Mouse (Mus musculus) midbrain, embryonic 14.5 days (tissue): Measurements from ENCODE around the gene Ccdc88b. TPM values are rescaled to one million over a fixed set of nuclear protein-coding genes. Genes with fewer than 3 reads are reported as not detected.
"Not testable (repeated sequence)": the region's sequence is repeated elsewhere in the genome, so short reads cannot be mapped to it uniquely, and the experiment has no call there.

Experiments used
- ATAC-seq: fragments of 200-750 bp; cut with Nextera tagmentation; 2 replicates; pipeline ENCODE4 v1.8.0; 2017; ENCODE audit warnings: moderate number of reproducible peaks, moderate library complexity; ENCODE audit not compliant: low FRiP score, low TSS enrichment
- DNase-seq: peaks from one replicate; pipeline ENCODE4 v3.0.0-alpha.2; 2015
- H3K27ac ChIP-seq: fragments of 300-500 bp; sonication (generic); replicated peaks from 2 replicates; pipeline ENCODE4 v1.5.1; 2014; ENCODE audit warnings: mild to moderate bottlenecking, low read depth, low read length, moderate library complexity
- H3K27me3 ChIP-seq: fragments of 300-500 bp; sonication (generic); 2 replicates; pipeline ENCODE4 v1.6.1; 2014; ENCODE audit warnings: low read length, control low read depth, mixed read lengths; ENCODE audit not compliant: control insufficient read depth, insufficient read depth
- H3K36me3 ChIP-seq: fragments of 300-500 bp; sonication (generic); 2 replicates; pipeline ENCODE4 v1.6.1; 2014; ENCODE audit warnings: low read length, control low read depth; ENCODE audit not compliant: control insufficient read depth, insufficient read depth
- H3K4me1 ChIP-seq: fragments of 300-500 bp; sonication (generic); 2 replicates; pipeline ENCODE4 v1.6.1; 2014; ENCODE audit warnings: mild to moderate bottlenecking, antibody characterized with exemption, low read length, control low read depth; ENCODE audit not compliant: control insufficient read depth, insufficient read depth
- H3K4me2 ChIP-seq: fragments of 300-500 bp; sonication (generic); 2 replicates; pipeline ENCODE4 v1.6.1; 2014; ENCODE audit warnings: mild to moderate bottlenecking, low read length, moderate library complexity
- H3K4me3 ChIP-seq: fragments of 300-500 bp; sonication (generic); replicated peaks from 2 replicates; pipeline ENCODE4 v1.5.1; 2014; ENCODE audit warnings: low read depth, low read length
- H3K9ac ChIP-seq: fragments of 300-500 bp; sonication (generic); replicated peaks from 2 replicates; pipeline ENCODE4 v1.6.1; 2014; ENCODE audit warnings: mild to moderate bottlenecking, low read length, moderate library complexity
- H3K9me3 ChIP-seq: fragments of 300-500 bp; sonication (generic); 2 replicates; pipeline ENCODE4 v1.6.1; 2016; ENCODE audit warnings: low read length, control low read depth, mixed read lengths; ENCODE audit not compliant: control insufficient read depth
- WGBS: fragments of 180-500 bp; shearing (Covaris S2); extraction: QIAGEN DNeasy Blood & Tissue Kit; methylation state at CpG from one replicate; pipeline ENCODE4 v1.1.7; 2014; 5-methylcytosine and 5-hydroxymethylcytosine counted together
- polyA plus RNA-seq: library from polyadenylated mRNA; unstranded; fragments of >200 nt; fragmentation: Nextera tagmentation; extraction: Ambion mirVana; gene quantifications from 2 replicates; pipeline ENCODE4 v1.2.1, GENCODE M21; 2014

Gene Ccdc88b
- 0.23 and 0.49 TPM in 2 replicates for polyA plus RNA-seq

GRCm38 (mm10) chr19:6858031-6858430, at the start of gene Ccdc88b:
Ccdc88b (minus strand) TSS chr19:6858211.
- DNase-seq (no peak), ATAC-seq (no peak)
- Histone ChIP-seq H3K27ac (no peak within 1 kb of the TSS), H3K4me2 (no peak within 1 kb of the TSS), H3K4me1 (0 out of 2 replicates have a peak, but pooled peaks cover 3% of the 10 kb centered on the region), H3K36me3 (no peaks in the 10 kb centered on the region), H3K4me3 (no peak within 1 kb of the TSS), H3K9me3 (no peaks in the 10 kb centered on the region), H3K9ac (no peak within 1 kb of the TSS), H3K27me3 (no peaks in the 10 kb centered on the region)
- 77% methylated on average over 7 of the region's 7 CpGs for WGBS

DNA sequence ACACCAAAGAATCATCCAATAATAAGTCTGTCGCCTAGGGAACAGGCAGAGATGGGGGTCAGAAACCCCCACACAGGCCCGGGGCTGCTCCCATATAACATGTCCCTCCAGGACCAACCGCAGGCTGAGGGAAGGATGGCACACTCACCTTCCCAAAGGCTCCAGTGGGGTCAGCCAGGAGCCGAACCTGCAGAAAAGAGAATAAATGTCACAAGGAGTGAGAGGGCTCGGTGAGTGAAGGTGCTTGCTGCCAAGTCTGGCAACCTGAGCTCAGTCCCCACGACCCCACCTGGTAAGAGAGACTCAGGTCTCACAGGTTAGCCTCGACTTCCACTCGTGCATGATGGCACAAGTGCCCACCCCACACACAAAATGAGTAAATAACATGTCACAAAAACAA, 49.1 kb upstream of the Ccdc88b start:
- no peak for ATAC-seq

GRCm38 (mm10) chr19:6906199-6906598, 48.2 kb upstream of the Ccdc88b start:
- 90% methylated on average over 3 of the region's 3 CpGs for WGBS
- DNase-seq (no peak), ATAC-seq (no peak)
- Histone ChIP-seq H3K9me3 (no peaks in the 10 kb centered on the region), H3K4me3 (no peak overlapping the region), H3K4me1 (peaks cover 16% of the 10 kb centered on the region), H3K27ac (no peak overlapping the region), H3K36me3 (peaks cover 34% of the 10 kb centered on the region), H3K4me2 (no peak overlapping the region), H3K27me3 (no peaks in the 10 kb centered on the region), H3K9ac (no peak overlapping the region)

More for the DNA sequence above, 49.1 kb upstream of the Ccdc88b start:
- no peak for DNase-seq
- 96% methylated on average over 8 of the region's 8 CpGs for WGBS
- Histone ChIP-seq H3K4me2 (no peak overlapping the region), H3K27ac (no peak overlapping the region), H3K9me3 (no peaks in the 10 kb centered on the region), H3K9ac (no peak overlapping the region), H3K4me3 (no peak overlapping the region), H3K27me3 (no peaks in the 10 kb centered on the region), H3K4me1 (peaks cover 16% of the 10 kb centered on the region), H3K36me3 (peaks cover 42% of the 10 kb centered on the region)

DNA sequence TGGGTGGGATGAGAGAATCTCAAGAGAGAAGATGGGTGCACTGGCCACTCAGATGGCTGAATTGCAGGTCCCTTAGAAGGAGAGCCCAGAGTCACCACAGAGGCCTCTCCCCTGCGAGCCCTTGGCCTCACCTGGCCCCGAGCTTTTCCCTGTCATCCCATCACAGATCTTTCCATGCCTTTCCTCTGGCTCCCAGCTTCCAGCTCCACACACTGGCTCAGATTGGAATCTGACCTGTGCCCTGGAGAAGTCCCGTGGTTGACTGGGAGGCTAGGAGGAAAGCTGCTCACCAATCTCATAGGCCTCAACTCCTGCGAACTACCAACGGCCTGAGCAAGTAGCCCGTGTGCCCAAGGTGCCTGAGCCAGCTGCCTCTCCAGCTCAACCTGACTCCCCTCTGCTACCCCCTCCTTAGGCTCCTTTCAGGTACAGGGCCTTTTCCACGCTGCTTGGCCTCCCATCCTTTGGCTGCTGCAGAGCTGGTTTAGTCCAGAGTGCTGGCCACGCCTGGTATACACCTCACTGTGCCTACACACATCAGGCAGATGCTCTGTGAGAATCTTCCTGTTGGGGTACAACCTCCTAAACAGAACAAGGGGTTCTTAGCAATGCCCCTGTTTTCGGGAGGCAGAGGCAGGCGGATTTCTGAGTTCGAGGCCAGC, 47.6 kb upstream of the Ccdc88b start:
- H3K9me3 ChIP-seq, result no peaks in the 10 kb centered on the region
- H3K4me2 ChIP-seq, result no peak overlapping the region
- peaks cover 31% of the 10 kb centered on the region for H3K36me3 ChIP-seq
- H3K9ac ChIP-seq, result no peak overlapping the region
- H3K4me1 ChIP-seq, result peaks cover 16% of the 10 kb centered on the region
- 94% methylated on average over 11 of the region's 11 CpGs for WGBS
- H3K27me3 ChIP-seq, result no peaks in the 10 kb centered on the region
- no peak for DNase-seq
- no peak overlapping the region for H3K4me3 ChIP-seq
- H3K27ac ChIP-seq, result no peak overlapping the region
- no peak for ATAC-seq

- H3K9me3 ChIP-seq, result no peaks in the 10 kb centered on the region
- no peaks in the 10 kb centered on the region for H3K27me3 ChIP-seq
- DNase-seq (no peak), ATAC-seq (no peak)
- no peak overlapping the region for H3K4me3 ChIP-seq
- no peak overlapping the region for H3K4me2 ChIP-seq
- peaks cover 16% of the 10 kb centered on the region for H3K4me1 ChIP-seq
- H3K27ac ChIP-seq, result no peak overlapping the region
- no peak overlapping the region for H3K9ac ChIP-seq
- 86% methylated on average over 2 of the region's 2 CpGs for WGBS
- H3K36me3 ChIP-seq, result peaks cover 31% of the 10 kb centered on the region
Measured at GRCm38 (mm10) chr19:6904846-6905245, 46.8 kb upstream of the Ccdc88b start.

- no peak for ATAC-seq
- H3K9me3 ChIP-seq, result no peaks in the 10 kb centered on the region
- whole genome bisulfite sequencing, result 96% methylated on average over 1 of the region's 1 CpGs
Measured at GRCm38 (mm10) chr19:6903031-6903430, 45.0 kb upstream of the Ccdc88b start.

GRCm38 (mm10) chr19:6899641-6900040, 41.6 kb upstream of the Ccdc88b start:
- H3K4me2 ChIP-seq, result no peak overlapping the region
- DNase-seq, result no peak
- ATAC-seq, result no peak
- H3K36me3 ChIP-seq, result peaks cover 7% of the 10 kb centered on the region
- H3K4me3 ChIP-seq, result no peak overlapping the region
- H3K9ac ChIP-seq, result no peak overlapping the region
- H3K9me3 ChIP-seq, result peaks cover 5% of the 10 kb centered on the region; the same call in 1 of the 2 replicates
- no peaks in the 10 kb centered on the region for H3K27me3 ChIP-seq
- WGBS, result 87% methylated on average over 4 of the region's 4 CpGs
- H3K27ac ChIP-seq, result no peak overlapping the region
- H3K4me1 ChIP-seq, result no peaks in the 10 kb centered on the region

More at GRCm38 (mm10) chr19:6903031-6903430, 45.0 kb upstream of the Ccdc88b start:
- Histone ChIP-seq H3K4me3 (no peak overlapping the region), H3K4me2 (no peak overlapping the region), H3K36me3 (peaks cover 31% of the 10 kb centered on the region), H3K27me3 (no peaks in the 10 kb centered on the region), H3K27ac (no peak overlapping the region), H3K9ac (no peak overlapping the region), H3K4me1 (peaks cover 5% of the 10 kb centered on the region; the same call in 1 of the 2 replicates)
- no peak for DNase-seq

DNA sequence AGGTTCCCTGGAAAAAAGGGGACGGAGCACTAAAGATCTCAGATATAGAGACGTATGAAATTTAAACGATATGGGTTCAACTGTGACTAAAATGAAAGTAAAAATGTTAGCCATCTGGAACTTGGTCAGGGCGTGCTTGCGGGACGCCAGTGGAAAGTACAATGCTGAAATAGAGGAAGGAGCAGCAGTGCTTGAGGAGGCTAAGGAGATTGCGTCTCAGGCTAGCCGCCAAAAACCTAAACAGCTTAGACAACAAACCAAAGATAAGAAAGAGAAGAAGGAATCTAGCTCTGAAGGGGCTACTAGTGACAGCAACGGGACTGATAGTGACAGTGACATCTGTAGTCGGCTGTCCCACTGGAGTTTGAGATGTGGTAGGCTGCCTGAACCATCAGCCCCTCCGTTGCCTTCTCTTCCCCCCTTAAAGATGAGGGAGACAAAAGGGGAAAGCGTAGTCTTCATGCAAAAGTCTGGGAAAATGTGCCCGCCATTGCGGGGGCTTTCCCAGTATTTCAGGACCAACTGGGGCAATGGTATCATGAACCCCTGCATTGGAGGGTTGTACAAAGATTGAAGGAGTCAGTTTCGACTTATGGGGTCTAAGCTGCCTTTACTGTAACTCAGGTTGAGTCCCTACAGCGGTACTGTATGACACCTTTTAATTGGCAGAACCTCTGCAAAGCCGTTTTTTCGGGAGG, 37.7 kb upstream of the Ccdc88b start:
- 92% methylated on average over 18 of the region's 18 CpGs for WGBS
- H3K9me3 ChIP-seq, ATAC-seq, H3K27ac ChIP-seq, H3K9ac ChIP-seq, DNase-seq, H3K36me3 ChIP-seq, H3K4me3 ChIP-seq, H3K4me2 ChIP-seq, H3K27me3 ChIP-seq, H3K4me1 ChIP-seq: not testable (repeated sequence)
